Mouse (Mus musculus) heart, adult 18-20 months (tissue): ENCODE measurements around the gene Sucla2. TPM values are rescaled to one million over a fixed set of nuclear protein-coding genes. Genes with fewer than 3 reads are reported as not detected.
"Not testable (repeated sequence)": the region's sequence is repeated elsewhere in the genome, so short reads cannot be mapped to it uniquely, and the experiment has no call there.

ENCODE experiments used
- DNase-seq, 2 experiments: peaks; one replicate each; pipeline ENCODE4 v3.0.0; 2021 to 2022; ENCODE audit warnings: mixed read lengths in 1 of 2
- total RNA-seq, 2 experiments: library from RNA; stranded (reverse); gene quantifications; 2 replicates each; pipeline ENCODE4 v1.2.3; 2021

Sucla2 gene
- total RNA-seq, 2 experiments from 2014 or later, result 776 to 832 TPM

GRCm38 (mm10) chr14:73508630-73509395, 16.3 kb upstream of the Sucla2 start:
- no peak for DNase-seq

- DNase-seq, result peak; percentile 96 to 98
Observed at GRCm38 (mm10) chr14:73509765-73510423, 15.2 kb upstream of the Sucla2 start, which contains the start of gene Med4. TSS of gene Med4 (plus strand) at chr14:73510025.

- no peak for DNase-seq
Observed at GRCm38 (mm10) chr14:73524136-73524535, 983 bp upstream of the Sucla2 start.

- DNase-seq, result not testable (repeated sequence)
Observed at GRCm38 (mm10) chr14:73528661-73529060, 3.5 kb downstream of the Sucla2 start.

- DNase-seq, result no peak
Observed at GRCm38 (mm10) chr14:73533755-73534465, 8.8 kb downstream of the Sucla2 start.

DNA sequence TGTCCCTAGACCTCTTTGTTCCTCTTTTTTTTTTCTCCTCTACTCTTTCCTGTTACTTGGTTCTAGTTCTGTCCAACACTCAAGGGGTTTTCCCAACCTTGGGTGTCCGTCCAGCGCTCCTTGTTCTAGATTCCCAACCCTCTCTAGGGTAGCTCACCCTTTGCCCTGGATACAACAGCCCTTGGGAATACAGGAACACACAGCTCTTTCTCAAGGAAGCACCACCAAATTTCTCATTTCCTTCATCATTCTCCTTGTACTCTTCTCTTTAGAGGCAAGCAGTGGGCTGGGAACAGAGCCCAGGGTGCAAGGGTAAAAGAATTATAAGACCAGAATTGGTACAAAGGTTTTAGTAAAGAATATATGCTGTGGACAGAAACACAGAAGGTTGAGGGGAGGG, 10.5 kb downstream of the Sucla2 start:
- DNase-seq, result no peak

GRCm38 (mm10) chr14:73543781-73544180, 18.7 kb downstream of the Sucla2 start:
- DNase-seq, result no peak

DNA sequence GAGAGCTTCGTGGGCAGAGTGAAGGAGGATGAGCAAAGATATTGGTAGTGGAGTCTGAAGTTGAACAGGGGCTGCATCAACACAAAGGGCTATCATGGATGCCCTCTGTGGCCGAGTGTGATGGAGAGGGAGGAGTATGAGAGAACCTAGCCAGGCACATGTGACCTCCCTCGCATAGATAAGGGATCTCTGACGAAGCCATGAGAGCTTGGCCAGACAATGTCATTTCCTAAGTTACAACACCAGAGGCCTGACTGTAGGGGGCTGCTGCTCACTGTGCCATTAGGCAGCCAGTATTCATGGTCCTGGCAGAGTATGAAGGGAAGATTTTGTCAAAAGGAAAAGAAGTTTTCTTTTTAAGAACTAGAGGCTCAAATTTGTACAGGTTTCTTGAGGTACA, 21.9 kb downstream of the Sucla2 start:
- no peak for DNase-seq

DNA sequence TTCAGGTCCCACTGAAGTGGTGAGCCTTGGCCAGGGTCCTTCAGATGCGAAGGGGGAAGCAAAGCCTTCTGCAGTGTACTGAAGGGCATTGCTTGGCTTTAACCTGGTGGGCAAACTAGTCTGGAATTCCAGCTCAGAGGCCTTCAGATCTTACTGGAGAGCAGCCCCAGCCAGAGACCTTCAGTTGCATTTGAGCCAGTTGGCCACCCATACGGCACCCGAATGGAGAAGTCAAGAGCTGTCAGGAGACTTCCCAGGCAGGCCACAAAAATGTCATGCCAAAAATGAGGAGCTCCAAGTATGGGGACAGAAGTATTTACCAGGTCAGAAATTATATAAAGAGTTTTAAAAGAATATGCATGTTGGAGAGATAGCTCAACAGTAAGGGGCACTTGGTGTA, 22.9 kb downstream of the Sucla2 start, which contains the start of gene Nudt15:
Gene Nudt15 (minus strand): TSS at position 192 of the 400 bp plus-strand sequence.
- DNase-seq, result no peak

DNA sequence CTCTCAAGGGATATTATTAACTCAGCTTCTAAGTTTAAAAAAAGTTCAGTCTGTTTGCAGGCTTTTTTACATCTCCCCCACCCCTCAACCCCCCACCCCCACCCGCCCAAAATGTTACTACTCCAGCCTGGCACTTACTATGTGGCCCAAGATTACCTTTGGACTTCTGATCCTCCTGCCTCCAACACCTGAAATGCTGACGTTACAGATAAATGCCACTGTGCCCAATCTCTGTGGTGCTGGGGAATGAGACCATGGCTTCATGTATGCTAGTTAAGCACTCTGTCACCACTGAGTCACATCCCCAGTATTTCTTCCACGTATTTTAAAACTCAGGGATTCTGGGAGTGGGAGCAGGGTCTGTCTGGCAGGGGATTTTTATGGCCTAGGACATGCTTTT, 25.2 kb downstream of the Sucla2 start:
- no peak for DNase-seq

DNA sequence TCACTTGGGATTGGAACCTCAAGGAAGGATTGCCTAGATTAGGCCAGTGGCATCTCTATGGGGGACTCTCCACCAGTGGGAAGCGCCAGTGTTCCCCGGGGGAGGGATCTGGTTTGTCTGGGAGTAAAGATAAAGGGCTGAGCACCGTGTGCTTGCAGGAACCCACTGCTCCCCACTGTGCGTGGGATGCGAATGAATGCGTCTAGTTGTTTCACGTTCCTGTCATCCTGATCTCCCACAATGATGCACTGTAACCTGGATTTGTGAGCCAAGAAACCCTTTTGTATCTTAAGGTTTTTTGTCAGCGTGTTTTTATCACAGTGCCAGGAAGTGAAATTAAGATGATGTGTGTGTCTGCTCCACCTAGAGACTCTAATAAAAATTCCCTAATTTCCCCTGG, 25.6 kb downstream of the Sucla2 start:
- DNase-seq, result no peak

DNA sequence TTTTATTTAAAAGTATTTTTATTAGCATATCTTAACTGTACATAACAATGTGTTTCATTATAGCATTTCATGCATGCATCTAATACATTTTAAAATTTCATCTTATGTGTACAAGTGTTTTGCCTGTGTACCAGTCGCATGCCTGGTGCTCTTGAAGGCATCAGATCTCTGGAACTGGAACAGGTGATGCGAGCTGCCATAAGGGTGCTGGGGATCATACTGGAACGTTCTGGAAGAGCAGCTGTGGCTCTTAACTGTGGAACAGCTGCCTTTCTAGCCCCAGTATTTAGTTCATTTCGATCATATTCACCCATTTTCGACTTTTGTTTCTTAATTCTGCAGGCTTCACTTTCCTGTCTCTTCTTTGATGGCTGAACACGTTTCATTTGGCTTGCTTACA, 26.0 kb downstream of the Sucla2 start:
- DNase-seq, result no peak

DNA sequence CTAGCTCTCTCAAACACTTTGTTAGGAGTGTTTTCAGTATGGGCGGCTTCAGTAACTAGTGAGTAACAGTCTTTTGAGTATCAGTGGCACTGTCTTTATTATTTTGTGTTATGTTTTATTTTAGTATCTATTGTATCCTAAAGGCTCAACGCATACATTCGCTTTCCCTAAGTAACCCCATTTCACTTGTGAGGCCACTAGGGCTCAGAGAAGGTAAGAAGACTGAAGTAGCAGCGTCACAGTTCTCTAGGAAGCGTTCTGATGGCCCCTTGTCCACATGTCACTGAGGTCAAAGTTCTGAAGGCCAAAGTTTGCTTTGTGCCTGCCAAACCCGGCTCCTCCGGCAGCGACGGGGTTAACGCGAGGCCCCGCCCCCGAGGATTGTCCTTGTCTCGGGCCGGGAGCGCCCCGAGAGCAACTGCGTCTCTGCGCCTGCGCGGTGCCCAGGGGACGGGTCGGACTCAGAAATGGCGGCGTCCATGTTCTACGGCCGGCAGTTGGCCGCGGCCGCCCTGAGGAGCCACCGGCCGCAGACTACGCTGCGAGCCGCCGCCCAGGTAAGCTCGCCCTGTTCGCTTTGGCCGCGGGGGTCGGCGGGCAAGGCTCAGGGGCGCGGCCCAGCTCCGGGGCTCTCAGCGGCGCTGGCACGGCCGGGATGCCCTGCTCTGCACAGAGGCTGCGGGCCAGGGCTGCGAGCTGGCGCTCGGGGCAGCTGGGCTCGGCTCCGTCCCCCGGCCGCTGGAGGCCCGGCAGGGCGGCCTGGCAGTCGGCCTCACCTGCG, 27.4 kb downstream of the Sucla2 start:
- DNase-seq, result peak; percentile 96 to 99

DNA sequence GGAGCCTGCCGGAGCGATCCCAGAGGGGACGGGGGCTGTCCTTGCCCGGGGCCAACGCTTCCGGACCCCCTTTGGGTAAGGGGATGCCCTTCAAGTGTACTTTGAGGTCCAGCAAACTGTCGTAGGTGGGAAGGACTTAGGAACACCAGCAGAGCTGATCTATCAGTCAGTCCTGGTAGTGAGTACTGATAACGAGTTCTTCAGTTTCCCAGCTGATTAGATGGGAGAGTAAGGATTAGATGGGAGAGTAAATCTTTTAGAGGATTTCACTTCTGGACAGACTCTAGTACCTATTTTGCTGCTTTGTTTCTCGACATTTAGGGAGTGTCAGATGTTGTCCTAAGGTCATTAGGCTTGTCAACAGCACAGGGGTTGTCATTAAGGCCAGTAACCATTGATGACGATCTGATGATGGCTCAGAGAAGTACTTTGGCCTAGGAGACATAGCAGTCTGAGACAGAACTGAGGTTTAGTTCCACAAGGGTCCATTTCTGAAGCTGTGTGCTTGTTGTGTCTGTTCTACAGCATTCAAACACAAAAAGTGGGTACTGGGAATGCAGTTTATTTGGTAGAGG, 28.1 kb downstream of the Sucla2 start:
- no peak for DNase-seq

DNA sequence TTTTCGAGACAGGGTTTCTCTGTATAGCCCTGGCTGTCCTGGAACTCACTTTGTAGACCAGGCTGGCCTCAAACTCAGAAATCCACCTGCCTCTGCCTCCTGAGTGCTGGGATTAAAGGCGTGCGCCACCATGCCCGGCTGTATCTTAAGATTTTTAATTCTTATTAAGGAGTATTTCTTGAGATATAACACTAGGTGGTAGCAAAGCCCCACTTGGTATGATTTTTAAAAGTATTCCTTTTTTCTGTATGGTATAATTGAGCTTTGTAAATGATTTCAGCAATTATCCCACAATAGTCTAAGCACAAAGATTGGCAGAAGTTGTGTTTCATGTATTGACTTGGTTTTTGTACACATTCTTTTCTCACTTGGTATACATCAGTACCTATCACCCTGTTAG, 44.7 kb downstream of the Sucla2 start:
- DNase-seq, result not testable (repeated sequence)

- DNase-seq, result no peak
Observed at GRCm38 (mm10) chr14:73571143-73571542, 46.0 kb downstream of the Sucla2 start.

GRCm38 (mm10) chr14:73574053-73574452, 48.9 kb downstream of the Sucla2 start:
- DNase-seq, result no peak

DNA sequence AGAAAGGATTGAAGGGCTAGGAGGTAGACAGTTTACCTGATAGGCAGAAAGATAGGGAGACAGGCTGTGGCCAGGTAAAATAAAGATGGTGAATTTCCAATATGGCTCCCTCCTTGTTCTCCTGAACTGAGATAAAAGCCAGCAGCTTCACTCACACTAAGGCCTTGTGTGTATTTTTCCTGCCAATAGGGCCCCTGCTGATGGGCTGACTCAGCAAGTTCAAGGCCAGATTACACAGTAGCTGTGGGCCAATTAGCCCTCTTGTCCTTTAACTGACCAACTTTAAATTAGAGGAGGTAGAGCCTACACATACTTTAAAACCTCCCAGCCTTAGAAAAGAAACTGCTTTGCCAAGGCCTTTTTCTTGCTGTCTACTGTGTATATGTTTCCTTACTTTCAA, 51.2 kb downstream of the Sucla2 start:
- no peak for DNase-seq

GRCm38 (mm10) chr14:73588080-73588479, 63.0 kb downstream of the Sucla2 start:
- DNase-seq, result no peak

- DNase-seq, result no peak
Observed at GRCm38 (mm10) chr14:73592166-73592565, 67.0 kb downstream of the Sucla2 start.

DNA sequence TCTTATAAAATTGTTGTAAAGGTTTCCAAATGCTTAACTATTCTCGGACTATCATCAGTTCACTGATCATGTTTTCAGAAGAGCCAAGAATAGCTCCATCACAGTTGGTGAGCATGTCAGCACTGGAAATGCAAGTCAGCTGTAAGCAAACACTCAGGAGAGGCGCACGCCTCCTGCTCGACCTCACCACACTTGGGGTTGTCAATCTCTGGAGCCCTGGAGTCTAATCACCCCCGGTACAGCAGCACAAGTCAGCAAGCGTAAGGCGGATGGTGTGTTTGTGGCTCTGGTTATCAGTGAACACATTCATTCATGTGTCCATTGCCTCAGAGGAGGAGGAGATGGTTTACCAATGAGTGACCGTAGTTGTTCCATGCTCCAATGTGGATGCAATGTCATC, 74.6 kb downstream of the Sucla2 start:
- DNase-seq, result peak; percentile 22 to 25

DNA sequence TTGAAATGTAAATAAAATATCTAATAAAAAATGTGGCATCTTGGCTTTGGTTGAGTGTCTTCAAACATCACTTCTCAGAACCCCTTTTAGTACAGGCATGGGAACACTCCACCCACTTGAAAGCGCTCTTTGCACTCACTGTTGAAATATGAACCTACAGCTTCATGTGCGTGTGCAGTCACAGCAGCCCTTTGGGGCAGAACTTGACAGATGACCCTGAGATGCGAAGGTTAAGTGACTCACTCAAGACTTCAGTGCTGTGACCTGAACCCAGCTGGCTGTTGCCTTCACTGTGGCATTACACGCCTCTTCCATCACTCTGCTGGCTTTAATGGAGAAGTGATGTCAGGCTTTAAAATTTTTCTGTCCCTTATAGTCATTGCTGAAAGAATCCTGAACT, 82.6 kb downstream of the Sucla2 start:
- no peak for DNase-seq
